Mouse (Mus musculus) left cerebral cortex, adult 18-20 months (tissue): ENCODE results near the gene Arhgef3. TPM values are rescaled to one million over a fixed set of nuclear protein-coding genes. Genes with fewer than 3 reads are reported as not detected.

Experiments used
- DNase-seq, 2 experiments: peaks; one replicate each; pipeline ENCODE4 v3.0.0; 2021 to 2022; ENCODE audit warnings: low spot score in 2 of 2, mixed read lengths in 1 of 2
- total RNA-seq, 2 experiments: library from RNA; stranded (reverse); gene quantifications; 2 replicates each; pipeline ENCODE4 v1.2.3; 2021

Arhgef3 gene
- total RNA-seq, 2 experiments from 2014 or later, result 67.4 to 85.3 TPM

DNA sequence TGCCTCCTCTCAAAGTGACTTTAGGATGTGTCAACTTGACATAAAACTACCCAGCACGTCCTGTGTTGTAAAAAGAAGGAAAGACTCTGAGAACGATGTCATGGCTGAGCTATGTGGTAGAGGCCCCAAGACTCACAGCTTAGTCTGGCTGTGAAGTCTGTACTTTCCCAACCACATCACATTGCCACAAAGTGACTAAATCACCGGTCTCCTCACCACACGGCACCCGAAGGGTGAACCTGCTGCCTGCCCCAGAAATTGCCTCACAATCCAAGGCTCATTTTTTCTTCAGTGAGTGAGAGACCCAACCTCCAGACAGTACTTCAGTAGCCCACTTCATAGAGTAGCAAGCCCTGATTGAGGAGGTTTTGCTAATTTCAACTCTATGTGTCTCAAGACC lies 226.8 kb downstream of the Arhgef3 start:
- DNase-seq, result no peak

DNA sequence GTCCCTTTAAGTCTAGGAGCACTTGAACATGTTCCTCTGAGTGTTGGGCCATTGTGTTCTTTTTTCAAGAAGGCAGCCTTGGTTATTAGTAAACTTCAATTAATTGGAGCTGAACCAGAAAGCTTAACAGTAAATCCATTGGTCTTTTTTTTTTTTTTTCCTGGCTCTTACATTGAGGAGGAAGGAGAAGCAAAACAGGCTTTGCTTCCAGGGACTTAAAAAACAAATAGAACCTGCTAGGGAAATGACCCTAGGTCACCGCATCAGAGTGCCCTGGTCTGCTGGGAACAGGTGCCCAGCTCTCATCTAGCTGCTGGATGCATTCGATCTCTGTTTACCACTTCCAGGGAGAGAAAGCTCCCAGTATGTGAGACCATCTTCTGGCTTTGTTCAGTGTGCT lies 227.8 kb downstream of the Arhgef3 start:
- no peak for DNase-seq

DNA sequence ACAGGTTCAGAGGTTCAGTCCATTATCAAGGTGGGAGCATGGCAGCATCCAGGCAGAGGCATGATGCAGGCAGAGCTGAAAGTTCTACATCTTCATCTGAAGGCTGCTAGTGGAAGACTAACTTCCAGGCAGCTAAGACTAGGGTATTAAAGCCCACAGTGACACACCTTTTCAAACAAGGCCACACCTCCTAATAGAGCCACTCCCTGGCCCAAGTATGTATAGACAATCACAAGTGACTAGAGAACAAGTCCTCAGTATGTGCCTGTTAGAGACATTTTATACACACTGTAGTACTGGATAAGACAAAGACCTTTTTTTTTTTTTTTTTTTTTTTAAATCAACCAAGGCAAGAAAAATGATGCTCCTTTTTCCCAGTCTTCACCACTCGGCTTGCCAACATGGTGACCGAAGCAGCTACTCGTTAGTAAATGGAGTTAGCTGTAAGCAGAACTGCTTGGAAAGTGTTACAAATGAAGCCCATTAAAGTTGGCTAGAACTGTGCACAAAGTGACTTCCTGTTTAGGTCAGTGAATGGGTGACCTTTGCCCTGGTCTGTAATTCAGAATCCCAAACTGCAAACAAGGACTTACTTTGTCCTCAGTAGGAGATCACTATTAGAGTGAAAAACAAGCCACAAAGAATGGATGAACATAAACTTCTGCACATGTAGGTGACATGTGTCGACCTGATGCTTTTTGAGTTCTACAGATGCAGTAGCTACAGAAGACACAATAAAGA lies 229.7 kb downstream of the Arhgef3 start:
- DNase-seq, result no peak

DNA sequence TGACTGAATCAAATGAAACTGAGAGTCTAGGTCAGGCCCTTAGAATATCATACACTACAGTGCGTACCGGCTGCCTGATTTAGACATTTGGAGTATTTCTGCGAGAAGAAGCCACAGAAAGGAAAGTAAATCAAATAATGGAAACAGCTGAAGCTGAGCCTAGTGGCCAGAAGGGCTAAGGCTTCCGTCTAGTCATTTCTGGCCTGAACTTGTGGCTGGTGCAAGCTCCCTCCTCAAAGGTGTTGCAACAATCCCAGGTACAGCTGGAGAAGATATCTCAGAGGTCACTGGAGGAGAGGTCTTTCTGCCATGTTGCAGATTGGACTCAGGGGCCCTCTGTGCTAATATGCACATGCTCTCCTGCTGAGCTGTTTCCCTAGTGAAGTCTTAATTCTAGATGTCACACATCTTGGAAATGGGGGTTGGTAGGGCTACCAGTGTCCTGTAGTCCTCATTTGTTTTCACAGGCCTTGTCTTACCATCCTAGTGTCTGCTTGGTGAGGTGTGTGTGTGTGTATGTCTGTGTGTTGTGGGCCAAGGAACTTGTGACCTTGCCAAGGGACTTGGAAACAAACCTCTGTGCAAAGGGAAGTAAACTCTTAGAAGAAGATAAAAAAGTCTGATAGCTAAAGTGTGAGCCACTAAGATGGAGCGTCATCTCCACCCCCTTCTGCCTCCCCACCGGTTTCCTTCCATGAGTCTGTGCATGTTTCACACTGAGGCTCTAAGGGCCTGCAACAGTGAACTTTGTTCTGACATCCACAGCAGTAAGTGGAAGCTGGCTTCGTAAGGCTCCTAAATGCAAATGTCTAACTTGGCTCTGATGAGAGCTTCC lies 230.6 kb downstream of the Arhgef3 start:
- DNase-seq, result no peak

DNA sequence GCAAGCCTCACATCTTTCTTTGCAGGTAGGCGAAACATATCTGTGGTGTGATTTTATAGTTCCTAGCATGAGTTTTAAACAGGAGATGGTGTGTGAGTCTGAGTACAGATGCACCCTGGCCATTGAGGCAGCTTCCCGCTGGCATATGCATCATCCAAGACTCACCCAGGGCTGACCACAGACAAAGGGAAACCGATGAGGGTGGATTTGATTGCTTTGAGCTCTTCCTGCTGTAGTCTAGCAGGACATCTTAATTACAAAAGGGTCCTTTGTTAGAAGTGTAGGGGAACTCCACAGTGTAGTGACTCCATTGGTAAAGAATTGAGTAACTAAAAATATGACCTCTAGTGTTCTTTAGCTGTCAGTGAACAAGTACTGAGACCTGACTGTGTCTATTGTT lies 232.5 kb downstream of the Arhgef3 start:
- no peak for DNase-seq

DNA sequence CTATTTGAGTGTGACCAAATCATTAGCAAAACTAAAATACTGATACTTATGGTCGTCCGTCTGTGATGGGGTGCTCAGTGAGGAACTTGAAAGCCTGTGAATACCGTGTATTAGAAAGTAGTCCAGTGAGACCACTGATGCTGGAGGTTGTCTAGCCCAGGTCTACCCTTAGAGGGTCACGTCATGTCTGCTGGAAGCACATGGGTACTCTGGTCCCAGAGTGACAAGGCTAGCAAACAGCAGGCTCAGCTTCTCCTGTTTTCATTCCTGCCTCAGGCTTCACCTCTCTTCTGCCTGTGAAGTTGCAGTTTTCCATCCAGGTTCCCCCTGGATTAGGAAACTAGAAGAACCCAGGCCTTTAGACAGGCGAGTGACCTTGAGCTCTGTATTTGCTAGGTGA lies 233.0 kb downstream of the Arhgef3 start:
- no peak for DNase-seq

DNA sequence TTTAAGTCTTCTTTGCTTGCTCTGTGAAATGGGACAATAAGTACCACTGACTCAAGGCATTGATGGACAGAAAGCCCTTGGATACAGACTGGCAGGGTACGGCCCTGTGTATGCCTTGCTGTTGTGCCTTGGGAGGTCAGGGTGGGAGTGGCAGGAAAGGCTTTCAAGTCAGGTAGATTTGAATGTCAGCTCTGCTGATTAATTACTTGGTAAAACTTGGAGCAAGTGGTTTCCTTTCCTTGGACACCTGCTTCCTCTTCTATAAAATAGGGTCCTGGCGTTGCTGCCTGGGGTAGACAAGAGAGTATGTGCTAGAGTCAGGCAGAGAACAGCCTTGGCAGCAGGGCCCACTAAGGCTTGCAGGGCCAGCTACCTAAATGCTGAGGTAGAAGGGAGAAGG lies 233.4 kb downstream of the Arhgef3 start:
- no peak for DNase-seq

DNA sequence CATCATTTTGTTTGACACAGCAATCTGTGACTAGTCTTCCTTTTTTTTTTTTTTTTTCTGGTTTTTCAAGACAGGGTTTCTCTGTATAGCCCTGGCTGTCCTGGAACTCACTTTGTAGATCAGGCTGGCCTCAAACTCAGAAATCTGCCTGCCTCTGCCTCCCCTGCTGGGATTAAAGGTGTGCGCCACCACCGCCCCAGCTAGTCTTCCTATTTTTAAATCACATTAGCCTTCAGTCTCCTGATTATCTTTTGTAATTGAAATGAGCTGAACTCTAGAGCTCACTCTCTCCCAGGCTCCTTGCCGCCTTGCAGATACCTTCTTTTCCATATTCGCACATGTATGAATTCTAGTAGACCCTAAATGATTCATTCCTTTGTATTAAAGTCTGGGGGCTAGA lies 234.0 kb downstream of the Arhgef3 start:
- DNase-seq, result no peak

DNA sequence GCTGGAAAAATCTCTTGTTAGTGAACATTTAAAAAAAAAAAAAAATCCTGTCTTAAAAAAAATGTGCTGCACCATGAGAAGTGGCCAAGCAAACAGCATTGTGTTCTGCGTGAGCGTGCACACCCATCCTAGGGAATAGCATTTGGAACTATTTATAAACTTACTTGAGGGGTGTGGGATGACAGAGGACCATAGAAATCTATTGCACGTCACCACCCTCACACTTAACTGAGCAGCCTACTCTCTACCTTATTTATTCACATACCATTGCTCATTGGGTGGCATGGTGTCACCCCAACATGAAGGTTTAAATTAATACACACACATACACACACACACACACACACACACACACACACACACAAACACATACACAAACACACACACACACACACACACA lies 234.4 kb downstream of the Arhgef3 start:
- DNase-seq, result no peak

DNA sequence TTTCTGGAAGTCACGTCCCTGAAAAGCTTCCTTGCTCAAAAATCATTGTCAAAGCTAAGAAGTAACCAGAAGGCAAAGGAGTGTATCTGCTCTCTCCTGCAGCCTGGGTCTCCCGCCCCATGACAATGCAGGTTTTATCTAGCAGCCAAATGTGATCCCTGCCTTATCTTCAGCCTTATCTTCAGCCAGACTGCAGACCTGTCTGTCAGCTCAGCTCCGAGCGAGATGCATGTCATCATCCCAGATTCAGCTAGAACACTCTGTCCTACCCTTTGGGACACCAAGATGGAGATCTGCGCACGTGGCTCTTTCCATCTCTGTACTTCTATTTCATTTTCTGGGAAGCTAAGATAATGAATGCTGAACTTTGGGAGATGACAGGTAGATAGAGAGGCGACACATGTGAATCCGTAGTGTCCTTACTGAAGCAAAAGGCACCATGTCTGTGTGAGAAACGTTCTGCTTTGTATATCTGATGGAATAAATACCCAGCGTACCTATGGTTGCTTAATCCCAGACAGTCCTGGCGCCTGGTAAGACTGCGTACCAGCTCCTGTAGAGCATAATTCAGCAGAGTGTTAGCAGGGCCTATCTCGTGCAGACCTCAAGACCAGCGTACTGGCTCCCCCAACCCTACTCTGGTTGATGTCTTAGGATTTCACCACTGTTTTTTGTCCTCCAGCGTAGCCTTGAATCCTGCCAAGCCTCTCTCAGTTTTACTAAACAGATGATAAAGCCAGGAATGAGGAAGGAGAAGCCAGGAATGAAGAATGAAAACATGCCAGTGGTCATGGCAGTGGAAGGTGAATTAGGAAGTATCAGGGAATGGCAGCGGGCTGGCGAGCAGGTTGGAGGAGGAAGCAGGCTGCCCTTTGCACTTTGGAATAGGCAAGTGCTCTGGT lies 235.4 kb downstream of the Arhgef3 start:
- DNase-seq, result no peak

DNA sequence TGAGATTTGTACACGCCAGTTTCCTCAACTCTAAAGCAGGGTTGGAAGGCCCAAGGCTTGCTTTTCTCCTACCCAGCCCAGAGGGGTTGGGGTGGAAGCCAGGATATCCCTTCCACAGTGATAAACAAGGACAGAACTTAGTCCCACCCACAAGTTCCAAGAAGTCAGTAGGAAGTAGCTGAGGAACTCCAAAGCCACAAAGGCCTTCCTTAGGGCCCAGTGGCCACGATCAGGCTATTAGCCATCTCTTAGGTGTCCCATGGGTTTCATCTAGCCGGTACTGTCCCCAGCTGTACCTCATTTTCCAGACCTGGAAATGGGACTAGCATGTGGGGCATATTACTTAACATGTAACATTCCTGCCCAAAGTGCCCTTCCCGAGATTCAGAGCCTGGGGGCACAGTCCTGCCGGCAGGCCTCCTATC lies 236.4 kb downstream of the Arhgef3 start:
- no peak for DNase-seq

DNA sequence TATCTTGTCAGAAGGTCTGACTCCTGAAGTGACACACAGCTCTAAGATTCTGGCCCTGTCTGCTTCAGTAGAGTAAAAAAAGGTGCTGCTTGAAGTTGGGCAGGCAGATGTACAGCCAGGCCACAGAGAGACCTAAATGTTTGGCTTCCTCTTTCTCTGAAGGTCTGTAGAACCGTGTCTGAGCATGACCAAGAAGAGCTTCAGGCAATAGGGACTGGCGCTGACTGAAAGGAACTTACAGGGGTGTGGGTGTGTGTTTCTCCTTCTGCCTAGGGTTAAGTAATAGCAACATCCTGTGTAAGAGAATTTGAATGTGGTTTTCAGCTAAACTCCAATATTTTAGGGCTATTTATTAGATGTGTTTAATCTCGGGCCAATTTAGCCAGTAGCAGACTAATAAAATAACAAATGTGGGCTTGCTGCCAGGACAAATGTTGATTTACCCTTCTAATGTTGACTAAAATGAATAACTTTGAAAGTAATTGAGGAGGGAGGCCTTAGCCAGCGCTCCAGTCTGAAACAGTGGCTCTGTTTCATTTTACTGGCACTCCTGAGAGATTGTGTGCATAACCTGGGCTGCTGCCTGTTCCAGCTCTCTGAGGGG lies 236.9 kb downstream of the Arhgef3 start:
- DNase-seq, result no peak

DNA sequence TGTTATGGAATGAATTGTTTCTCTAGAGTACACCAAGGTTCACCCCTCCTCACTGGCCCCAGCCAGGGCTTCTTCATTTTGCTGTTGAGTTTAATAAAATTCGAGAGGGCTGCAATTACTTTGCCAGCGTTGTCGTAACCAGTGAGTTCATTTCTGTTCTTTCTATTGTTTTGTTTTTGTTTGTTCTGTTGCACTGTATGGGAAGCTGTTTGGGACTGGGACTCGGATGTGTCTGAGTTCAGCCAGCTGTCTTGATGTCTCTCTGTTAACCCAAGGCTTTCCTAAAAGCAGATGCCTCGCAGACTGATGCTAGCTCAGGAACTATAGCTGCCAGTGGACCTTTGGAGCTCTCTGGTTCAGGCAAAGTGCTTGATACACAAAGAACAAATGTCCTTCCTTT lies 237.8 kb downstream of the Arhgef3 start:
- no peak for DNase-seq

DNA sequence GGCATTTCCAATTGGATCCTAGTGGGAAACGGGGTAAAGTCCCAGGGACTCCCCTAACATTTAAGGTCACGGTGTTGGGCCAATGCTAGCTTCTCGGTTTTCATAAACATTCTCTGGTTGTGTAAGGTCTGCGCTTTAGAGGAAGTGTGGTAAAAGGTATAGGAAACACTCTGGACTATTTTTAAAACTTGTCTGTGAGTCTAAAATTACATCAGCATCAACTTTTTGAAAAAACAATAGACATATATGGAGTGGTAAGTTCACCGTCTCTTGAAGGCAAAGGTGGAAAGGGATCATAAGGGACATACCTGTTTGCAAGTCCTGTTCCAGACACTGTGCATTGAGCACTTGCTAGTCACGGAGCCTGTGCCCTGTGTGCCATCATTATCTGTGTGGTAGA lies 240.5 kb downstream of the Arhgef3 start:
- no peak for DNase-seq

DNA sequence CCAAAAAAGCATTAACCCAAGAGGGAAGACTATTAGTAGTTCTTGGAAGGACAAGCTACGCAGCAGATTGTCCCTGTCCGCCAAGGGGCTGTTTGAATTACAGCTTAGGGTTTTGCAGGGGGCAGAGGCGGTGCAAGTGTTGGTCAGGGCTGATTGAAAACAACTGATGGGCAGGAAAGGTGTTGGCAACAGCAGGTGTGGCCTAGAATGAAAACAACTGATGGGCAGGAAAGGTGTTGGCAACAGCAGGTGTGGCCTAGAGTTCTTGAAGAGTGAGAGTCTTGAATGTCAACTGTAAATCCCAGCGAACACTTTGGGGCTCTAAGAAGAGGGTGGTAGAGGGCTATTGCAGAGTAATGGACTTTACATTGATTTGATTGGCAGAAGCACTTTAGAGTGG lies 241.2 kb downstream of the Arhgef3 start:
- DNase-seq, result no peak

DNA sequence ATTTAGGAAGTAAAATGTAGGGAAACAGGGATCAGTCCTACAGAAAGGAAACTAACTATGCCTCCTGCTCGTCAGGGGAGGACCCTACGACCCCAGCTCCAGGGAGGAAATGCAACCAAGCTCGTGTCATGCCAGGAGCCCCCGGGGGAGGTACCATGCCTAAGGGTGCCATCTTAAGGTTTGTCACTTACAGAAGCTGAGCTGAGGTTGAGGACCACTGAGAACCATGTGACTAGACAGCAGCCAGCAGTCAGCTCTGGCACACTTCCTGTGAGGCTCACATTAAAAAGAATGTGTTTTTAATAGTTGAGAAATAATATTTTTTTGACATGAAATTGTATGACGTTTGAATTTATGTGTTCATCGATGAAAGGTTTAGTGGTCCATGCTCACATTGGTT lies 242.4 kb downstream of the Arhgef3 start:
- no peak for DNase-seq

DNA sequence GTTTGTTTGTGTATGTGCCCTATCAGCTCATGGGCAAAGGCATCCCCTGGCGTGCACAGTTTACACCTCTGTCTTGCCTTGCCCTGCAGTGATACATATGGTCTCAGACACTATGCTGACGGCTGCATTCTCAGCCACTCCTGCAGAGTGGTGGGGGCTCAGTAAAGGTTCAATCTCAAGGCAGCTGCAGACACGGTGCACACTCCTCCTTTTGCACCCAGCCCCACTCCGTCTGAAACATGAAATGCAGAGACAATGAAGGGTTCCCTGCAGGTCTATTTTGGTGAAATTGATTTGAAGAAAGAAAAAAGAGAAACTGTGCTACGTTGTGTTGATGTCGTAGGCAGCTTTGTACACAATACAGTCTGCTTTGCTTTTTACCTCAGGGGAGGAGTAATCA lies 243.5 kb downstream of the Arhgef3 start:
- DNase-seq, result no peak

DNA sequence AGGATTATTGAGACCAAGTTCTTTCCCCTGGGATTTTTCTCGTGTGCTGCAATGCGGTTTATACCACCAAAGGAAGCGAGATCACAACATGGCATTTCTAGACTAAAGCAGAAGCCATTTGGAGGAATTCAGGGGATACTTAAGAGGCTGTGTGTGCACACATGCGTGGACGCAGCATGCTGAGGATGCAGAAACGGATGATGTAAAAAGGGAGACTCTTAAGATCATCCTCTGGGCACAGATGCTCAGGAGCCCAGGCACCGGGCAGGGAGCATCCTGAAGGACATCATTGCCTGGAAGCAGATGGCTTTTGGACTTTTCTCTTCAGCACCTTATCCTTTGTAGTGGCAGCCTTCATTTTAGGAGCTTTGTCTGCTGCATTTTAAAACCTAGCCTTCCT lies 246.2 kb downstream of the Arhgef3 start:
- no peak for DNase-seq

DNA sequence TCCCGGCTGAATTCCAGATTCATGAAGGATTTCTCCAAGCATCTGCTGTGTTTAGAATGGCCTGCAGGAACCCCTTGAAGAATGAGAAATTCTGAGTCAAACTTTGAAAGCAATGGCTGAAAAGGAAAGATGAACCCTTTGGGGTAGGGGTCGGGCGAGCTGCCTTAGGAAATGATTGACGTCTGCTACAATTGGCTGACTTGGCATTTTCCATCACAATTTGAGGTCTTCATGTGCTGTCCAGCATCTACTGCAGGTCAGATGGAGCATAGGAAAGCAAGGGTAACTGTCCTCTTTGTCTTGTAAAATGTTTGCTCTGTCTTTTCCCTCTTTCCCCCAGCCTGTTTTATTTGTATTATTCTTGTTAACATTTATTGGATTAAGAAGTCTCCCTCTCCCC lies 246.8 kb downstream of the Arhgef3 start:
- DNase-seq, result no peak

DNA sequence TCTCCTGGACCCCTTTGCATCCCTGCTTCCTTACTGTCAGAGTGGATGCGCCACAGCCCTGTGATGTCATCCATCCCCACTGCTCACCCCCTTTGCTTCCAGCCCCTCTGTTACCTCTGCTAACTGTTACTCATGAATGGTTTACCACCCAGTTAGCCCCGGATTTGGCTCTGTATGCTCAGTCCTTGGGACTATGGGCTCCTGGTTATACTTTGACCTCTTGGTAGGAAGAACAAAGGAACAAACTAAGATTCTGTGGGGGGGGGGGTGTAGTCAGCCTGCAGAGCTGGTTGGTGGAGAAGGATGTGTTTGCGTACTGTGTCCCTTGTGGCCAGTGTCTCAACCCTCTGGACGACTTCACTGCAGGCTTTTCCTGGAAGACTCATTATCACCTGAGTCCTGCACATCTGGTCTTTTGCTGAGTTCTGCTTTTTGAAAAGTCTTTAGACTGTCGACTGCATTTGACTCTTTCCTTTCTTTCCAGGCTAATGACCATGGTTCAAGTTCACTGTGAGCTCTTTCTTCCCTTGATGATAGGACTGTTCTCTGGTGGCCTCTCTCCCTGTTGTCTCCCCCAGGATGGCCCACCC lies 250.1 kb downstream of the Arhgef3 start:
- no peak for DNase-seq
